Mouse (Mus musculus) right cerebral cortex, postnatal 10 days (tissue): Measurements from ENCODE around the gene Polq.
"Not testable (repeated sequence)": the region's sequence is repeated elsewhere in the genome, so short reads cannot be mapped to it uniquely, and the experiment has no call there.

Experiments used
- DNase-seq, 2 experiments: peaks; one replicate each; pipeline ENCODE4 v3.0.0; 2021; ENCODE audit warnings: low spot score in 2 of 2

Polq gene

DNA sequence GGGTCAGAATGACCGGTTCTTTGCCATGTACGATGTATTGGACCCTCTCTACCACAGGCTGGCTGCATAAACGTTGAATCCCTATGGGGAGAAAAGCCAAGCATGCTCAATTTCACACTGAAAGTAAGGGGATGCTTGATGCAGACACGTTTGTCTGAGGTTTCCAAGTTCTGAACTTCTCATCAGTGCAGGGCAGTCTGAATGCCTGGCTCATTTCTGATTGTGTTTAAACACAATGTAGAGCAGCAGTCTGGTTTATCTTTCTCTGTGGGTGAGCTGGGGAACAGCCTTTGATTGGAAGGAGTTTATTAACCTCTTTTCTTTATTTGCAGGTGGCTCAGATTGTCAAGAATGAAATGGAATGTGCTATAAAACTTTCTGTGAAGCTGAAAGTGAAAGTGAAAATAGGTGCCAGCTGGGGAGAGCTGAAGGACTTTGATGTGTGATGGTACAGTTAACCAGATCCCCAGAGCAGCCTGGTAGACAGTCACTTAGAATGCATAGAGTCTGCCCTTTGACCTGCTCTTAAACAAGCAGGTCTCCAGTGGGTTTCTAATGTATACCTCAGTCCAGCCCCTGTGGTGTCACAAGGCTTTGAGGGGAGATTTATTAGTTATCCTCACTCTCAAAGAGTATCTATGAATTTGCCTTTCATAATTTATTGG is 82.7 kb downstream of the Polq start:
- no peak for DNase-seq

DNA sequence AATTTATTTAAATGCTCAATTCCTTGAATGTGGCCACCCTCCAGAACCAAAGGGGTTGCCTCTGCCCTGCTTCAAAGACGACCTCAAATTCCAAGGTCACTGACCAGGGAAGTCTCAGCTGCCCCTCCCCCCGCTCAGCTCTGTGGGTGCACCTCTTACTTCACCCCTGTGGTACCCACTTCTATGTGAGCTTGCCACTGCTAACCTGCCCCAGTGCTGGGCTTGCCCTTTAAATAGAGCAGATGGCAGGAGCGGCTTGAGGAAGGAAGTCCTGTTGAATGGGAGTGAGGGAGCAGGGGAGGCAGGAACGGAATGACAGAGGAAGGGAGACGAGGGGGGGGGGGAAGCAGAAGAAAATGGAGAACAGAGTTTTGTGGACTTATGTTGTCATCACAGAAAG is 97.2 kb downstream of the Polq start:
- peak in 1 of 2 experiments; percentile 29 for DNase-seq

DNA sequence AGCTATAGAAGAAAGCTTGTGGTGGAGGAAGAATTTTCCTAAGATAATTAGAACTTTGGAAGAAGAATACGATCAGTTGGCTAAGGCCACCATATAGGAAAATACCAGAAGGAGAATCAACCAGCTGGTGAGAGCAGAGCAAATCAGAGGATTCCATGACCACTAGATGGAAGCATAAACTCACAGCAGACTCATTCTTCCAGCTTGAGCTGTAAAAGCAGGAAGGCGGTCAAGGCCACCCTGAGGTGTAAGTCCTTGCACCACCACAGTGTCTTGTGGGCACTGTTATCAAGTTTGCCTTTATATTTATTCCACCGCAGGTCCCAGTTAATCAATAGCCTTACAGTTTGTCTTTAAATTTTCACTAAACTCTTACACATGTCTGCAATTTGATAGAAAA is 97.7 kb downstream of the Polq start:
- peak; percentile 58 to 64 for DNase-seq

DNA sequence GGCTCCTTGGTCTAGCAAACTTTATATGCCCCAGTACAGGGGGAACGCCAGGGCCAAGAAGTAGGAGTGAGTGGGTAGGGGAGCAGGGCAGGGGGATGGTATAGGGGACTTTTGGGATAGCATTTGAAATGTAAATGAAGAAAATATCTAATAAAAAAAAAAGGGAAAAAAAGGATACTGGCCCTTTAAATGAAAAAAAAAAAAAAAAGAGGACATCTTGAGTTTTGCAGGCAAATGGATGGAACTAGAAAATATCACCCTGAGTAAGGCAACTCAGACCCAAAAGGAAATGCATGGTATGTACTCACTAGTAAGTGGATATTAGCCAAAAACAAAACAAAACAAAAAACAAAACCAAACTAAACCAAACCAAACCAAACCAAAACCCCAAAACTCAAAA is 113.6 kb downstream of the Polq start:
- not testable (repeated sequence) for DNase-seq
